Mouse (Mus musculus): ENCODE results near the gene Olfr1269. TPM values are rescaled to one million over a fixed set of nuclear protein-coding genes. Genes with fewer than 3 reads are reported as not detected.

Olfr1269 gene
- polyA plus RNA-seq (2015; fragmentation: Nextera tagmentation; extraction: Ambion mirVana), result not detected in 2 replicates

GRCm38 (mm10) chr2:90121312-90121711 is at the start of gene Olfr1269:
Gene Olfr1269, minus strand, starts transcription at chr2:90121412.
- DNase-seq (ENCODE audit: low spot score), result no peak

- DNase-seq (ENCODE audit: low spot score), result no peak
These were observed 32.7 kb upstream of the Olfr1269 start for GRCm38 (mm10) chr2:90153916-90154315.

GRCm38 (mm10) chr2:90152991-90153390 is 31.8 kb upstream of the Olfr1269 start, which contains the start of gene Olfr1270:
Gene Olfr1270, minus strand, starts transcription at chr2:90153091.
- DNase-seq (ENCODE audit: low spot score), result no peak

- DNase-seq (ENCODE audit: low spot score), result no peak
These were observed 21.0 kb upstream of the Olfr1269 start, which contains the start of gene Olfr32 for GRCm38 (mm10) chr2:90142196-90142595. Gene Olfr32, minus strand, starts transcription at chr2:90142296.

- no peak for DNase-seq (ENCODE audit: low spot score)
These were observed 51.1 kb downstream of the Olfr1269 start for GRCm38 (mm10) chr2:90070065-90070464.

Other genes starting within 250 kb of the Olfr1269 start
- not detected in 2 replicates for gene Olfr1257, start 243.0 kb downstream of the Olfr1269 start, polyA plus RNA-seq (2015; fragmentation: Nextera tagmentation; extraction: Ambion mirVana)
- not detected in 2 replicates for gene Olfr1258, start 194.1 kb downstream of the Olfr1269 start, polyA plus RNA-seq (2015; fragmentation: Nextera tagmentation; extraction: Ambion mirVana)
- not detected in 2 replicates for gene Olfr1259, start 172.7 kb downstream of the Olfr1269 start, polyA plus RNA-seq (2015; fragmentation: Nextera tagmentation; extraction: Ambion mirVana)
- not detected in 2 replicates for gene Olfr1260, start 147.1 kb downstream of the Olfr1269 start, polyA plus RNA-seq (2015; fragmentation: Nextera tagmentation; extraction: Ambion mirVana)
- gene Olfr1261, start 130.2 kb downstream of the Olfr1269 start, polyA plus RNA-seq (2015; fragmentation: Nextera tagmentation; extraction: Ambion mirVana), result not detected in 2 replicates
- not detected in 2 replicates for gene Olfr1262, start 121.3 kb downstream of the Olfr1269 start, polyA plus RNA-seq (2015; fragmentation: Nextera tagmentation; extraction: Ambion mirVana)
- gene Olfr1263, start 109.3 kb downstream of the Olfr1269 start, polyA plus RNA-seq (2015; fragmentation: Nextera tagmentation; extraction: Ambion mirVana), result not detected in 2 replicates
- gene Olfr1264, start 95.8 kb downstream of the Olfr1269 start, polyA plus RNA-seq (2015; fragmentation: Nextera tagmentation; extraction: Ambion mirVana), result not detected in 2 replicates
- gene Olfr1265, start 86.1 kb downstream of the Olfr1269 start, polyA plus RNA-seq (2015; fragmentation: Nextera tagmentation; extraction: Ambion mirVana), result not detected in 2 replicates
- not detected in 2 replicates for gene Olfr140, start 57.8 kb downstream of the Olfr1269 start, polyA plus RNA-seq (2015; fragmentation: Nextera tagmentation; extraction: Ambion mirVana)
- gene Olfr32, start 20.9 kb upstream of the Olfr1269 start, polyA plus RNA-seq (2015; fragmentation: Nextera tagmentation; extraction: Ambion mirVana), result not detected in 2 replicates
- not detected in 2 replicates for gene Olfr1270, start 31.7 kb upstream of the Olfr1269 start, polyA plus RNA-seq (2015; fragmentation: Nextera tagmentation; extraction: Ambion mirVana)
- not detected in 2 replicates for gene Olfr1506, start 103.1 kb upstream of the Olfr1269 start, polyA plus RNA-seq (2015; fragmentation: Nextera tagmentation; extraction: Ambion mirVana)
- not detected in 2 replicates for gene Olfr142, start 136.2 kb upstream of the Olfr1269 start, polyA plus RNA-seq (2015; fragmentation: Nextera tagmentation; extraction: Ambion mirVana)
- gene Olfr1271, start 149.6 kb upstream of the Olfr1269 start, polyA plus RNA-seq (2015; fragmentation: Nextera tagmentation; extraction: Ambion mirVana), result not detected in 2 replicates
- not detected in 2 replicates for gene Olfr1272, start 171.4 kb upstream of the Olfr1269 start, polyA plus RNA-seq (2015; fragmentation: Nextera tagmentation; extraction: Ambion mirVana)
- not detected in 2 replicates for gene Gm13769, start 200.8 kb upstream of the Olfr1269 start, polyA plus RNA-seq (2015; fragmentation: Nextera tagmentation; extraction: Ambion mirVana)